Mouse (Mus musculus) embryo, embryonic 9.5 days (tissue): Measurements from ENCODE around the gene Tmem178b.

ENCODE experiments used
- DNase-seq: peaks from one replicate; pipeline ENCODE4 v3.0.0-alpha.2; 2017; ENCODE audit errors: extremely low spot score

Tmem178b gene

DNA sequence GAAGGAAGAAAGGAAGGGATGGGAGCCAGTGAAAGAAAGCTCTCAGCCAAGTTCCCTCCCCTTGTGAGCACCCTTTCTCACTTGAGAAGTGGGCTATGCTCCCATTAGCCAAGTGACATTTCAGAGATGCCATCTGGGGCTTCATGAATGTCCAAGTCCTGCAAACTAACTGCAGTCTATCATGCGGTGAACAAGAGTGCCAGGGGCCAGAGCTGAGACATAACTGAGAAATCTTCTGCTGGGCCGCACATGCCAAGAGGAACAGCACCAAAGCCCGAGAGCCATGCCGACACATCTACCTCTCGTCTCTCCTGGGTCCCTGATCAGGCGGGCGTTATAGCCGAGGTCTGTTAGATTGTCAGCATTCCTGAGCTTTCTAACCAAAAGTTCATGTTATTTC lies 279.2 kb downstream of the Tmem178b start:
- no peak for DNase-seq

DNA sequence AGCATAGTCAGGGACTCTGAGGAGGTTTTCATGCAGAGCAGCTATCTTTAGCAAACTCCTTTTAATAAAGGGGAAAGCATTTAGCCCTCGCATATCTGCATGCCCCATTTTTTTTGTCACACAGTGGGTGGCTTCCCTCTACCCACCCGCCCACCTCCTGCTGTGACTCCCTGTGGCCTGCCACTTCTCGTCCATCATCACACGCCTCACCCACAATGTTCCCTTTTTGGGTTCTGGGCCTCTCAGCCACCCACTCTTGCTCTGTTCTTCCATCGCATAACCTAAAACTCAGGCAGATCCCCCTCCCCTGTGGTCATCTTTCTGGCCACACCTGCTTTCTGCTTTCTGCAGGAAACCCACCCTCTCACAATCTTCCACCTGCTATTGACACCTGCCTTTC lies 288.3 kb downstream of the Tmem178b start:
- no peak for DNase-seq

DNA sequence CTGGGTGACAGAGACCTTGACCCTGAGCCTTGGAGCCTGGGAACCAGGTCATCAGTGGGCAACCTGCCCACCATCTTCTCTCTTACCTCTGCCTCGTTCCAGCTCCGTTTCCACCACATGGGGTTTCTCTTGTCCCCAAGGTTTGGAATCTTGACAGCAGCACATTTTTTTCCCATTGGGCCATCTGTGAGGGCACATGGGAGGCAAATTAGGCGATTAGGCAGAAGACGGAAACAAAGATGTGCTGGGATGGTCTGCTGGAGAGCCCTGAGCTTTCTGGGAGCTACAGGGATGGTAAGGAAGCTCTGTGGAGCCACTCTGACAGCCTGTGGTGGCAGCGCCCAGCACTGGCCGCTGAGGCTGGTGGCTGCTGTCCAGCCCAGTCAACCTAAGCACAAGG lies 300.5 kb downstream of the Tmem178b start:
- no peak for DNase-seq

- no peak for DNase-seq
These were observed 304.8 kb downstream of the Tmem178b start for GRCm38 (mm10) chr6:40177870-40178269.

- DNase-seq = no peak
These were observed 307.5 kb downstream of the Tmem178b start for GRCm38 (mm10) chr6:40180551-40180950.

DNA sequence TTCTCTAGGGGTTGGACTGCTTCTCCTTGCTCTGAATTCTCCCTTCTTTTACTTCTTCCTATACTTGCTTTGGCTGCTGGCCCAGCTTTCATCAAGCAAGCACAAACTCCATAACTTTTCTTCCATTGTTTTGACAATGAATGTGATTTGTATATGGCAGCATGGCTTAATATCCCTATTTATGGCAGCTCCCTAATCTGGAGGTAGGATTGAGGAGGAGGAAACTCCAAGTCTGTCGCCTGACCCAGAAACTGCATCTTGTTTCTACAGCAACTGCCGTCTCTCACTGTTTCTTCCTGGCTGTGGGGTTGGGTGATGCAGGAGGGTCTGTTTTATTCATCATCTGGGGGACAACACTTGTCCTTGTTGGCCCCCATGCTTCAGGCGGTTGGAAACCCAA lies 327.6 kb downstream of the Tmem178b start:
- no peak for DNase-seq

DNA sequence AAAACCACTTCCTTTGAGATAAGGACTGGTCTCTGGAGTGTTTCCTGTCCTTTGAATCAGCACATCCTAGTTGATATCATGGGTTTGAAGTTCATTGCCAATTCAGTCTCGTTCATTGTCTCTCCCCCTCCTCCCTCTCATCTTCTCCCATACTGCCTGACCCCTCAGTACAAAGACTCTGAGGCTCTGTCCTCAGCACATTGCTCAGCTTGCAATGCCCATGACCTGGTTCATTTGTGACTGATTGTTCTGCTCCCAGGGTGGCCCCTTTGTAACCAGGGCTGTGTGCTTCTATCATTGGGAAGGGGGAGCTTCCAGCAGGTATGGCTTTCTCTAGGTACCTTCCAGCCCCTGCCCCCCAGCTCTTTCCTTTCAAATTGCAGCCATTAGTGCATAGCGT lies 329.5 kb downstream of the Tmem178b start:
- DNase-seq = no peak

- DNase-seq = no peak
These were observed 332.3 kb downstream of the Tmem178b start for GRCm38 (mm10) chr6:40205380-40205779.

GRCm38 (mm10) chr6:40208014-40208413 lies 334.9 kb downstream of the Tmem178b start:
- DNase-seq = no peak

GRCm38 (mm10) chr6:40209172-40209571 lies 336.1 kb downstream of the Tmem178b start:
- no peak for DNase-seq

DNA sequence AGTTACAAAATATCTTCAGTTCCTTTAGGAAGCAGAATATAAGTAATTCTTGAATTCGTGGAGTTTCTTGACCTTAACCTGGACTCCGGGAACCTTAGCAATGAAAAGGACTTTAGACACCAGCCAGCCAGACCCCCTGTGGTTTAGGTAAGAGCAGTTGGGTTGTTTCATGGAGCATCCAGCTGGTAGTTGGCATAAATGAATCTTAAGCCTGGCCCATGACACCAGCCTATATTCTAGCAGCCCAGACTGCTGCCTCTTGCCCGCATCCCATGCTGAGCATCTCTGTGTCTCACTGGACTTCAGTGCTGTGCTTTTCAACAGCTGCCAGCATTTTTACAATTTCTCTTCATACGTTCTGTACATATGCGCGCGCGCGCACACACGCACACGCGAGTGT lies 344.1 kb downstream of the Tmem178b start:
- DNase-seq = no peak

DNA sequence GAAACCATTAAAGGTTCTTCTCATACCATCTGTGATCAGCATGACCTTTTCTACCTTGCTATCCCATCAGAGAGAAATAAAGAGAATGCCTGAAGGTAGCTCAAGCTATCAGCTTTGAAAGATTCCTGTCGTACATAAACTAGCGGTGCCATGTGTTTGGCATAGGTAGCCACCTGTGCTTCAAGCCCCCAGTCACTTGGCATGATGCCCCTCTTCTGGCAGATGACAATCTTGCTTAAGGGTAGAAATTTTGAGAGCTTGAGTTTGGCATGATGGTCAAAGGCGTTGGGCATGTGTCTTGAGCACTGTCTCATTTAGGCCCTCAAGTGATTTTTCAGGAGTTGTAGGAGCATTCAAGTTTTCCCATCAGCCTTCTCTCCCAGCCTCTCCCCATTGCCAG lies 344.6 kb downstream of the Tmem178b start:
- no peak for DNase-seq

GRCm38 (mm10) chr6:40220634-40221120 lies 347.6 kb downstream of the Tmem178b start:
- DNase-seq = no peak

DNA sequence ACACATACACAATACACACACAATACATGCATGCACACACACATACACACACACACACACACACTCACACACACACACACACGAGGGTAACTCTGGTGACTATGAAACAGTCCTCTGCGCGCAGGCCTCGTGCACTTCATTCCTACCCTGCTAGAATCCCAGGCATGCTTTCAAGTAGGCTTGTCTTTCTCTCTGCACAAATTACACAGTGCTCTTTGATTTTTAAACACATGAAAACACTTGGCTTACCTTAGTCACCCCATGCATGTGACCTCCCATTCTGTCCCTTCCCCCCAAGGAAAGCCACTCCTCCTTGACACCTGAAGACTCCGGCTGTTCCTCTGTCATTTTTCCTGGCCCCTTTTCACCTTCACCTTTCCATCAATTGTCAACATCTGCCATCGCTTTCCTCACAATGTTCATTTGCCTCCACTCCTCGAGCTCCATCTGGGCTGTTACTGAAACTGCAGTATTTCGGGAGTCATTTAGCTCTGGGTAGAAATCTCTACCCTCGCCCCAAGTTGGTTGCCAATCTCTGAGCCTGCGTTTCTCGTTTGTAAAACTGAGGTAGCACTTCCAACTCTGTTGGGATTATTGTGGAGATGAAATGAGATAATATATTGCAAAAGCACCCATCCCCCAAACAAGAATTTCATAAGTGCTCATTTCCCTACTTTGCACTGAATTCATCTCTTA lies 352.7 kb downstream of the Tmem178b start:
- no peak for DNase-seq

- no peak for DNase-seq
These were observed 355.9 kb downstream of the Tmem178b start for GRCm38 (mm10) chr6:40228981-40229380.

DNA sequence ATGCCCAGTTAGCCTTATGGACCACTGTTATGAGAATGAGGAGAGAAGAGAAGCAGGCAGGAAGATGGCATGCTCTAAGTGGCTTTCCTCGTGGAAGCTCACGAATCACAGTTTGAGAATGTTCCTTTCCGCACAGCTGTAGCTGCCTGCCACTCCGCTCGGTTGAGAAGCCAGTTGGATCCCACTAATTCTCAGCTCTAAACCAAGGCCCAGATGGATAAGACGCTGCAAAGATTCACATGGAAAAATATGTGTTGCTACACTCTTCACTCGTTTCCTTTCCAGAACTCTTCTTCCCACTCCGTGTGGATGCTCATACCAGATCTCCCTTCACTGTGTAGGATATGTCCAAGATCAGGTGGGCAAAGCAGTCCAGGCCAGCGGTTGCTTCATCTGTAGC lies 356.9 kb downstream of the Tmem178b start:
- DNase-seq = no peak

- no peak for DNase-seq
These were observed 361.0 kb downstream of the Tmem178b start for GRCm38 (mm10) chr6:40234066-40234465.

DNA sequence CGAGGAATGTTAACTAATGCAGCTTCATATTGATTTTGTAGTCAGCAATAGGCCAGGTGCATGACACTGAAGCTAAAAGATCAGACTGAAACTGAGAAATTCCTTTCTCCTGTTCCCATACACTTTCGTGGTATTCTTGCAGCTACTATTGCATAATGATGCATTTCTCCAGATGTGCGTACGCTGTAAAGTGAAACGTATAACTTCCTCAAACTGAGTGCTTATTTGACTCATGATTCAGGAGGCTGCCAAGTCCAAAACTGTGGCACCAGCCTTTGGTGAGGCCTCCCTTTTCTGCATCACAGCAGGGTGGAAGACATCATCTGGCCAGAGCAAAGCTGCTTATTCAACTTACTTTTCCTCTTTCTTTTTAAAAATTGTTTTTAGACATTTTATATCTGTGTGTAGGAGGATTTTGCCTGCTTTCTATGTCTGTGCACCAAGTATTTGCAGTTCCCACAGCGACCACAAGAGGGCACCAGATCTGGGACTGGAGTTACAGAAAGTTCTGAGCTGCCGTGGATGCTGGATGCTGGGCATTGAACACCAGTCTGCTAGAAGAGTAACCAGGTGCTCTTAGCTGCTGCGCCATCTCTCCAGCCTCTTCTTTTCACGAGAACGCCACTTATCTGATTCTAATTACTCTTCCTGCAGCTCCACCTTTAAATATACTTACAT lies 362.9 kb downstream of the Tmem178b start:
- DNase-seq = peak; percentile 68

DNA sequence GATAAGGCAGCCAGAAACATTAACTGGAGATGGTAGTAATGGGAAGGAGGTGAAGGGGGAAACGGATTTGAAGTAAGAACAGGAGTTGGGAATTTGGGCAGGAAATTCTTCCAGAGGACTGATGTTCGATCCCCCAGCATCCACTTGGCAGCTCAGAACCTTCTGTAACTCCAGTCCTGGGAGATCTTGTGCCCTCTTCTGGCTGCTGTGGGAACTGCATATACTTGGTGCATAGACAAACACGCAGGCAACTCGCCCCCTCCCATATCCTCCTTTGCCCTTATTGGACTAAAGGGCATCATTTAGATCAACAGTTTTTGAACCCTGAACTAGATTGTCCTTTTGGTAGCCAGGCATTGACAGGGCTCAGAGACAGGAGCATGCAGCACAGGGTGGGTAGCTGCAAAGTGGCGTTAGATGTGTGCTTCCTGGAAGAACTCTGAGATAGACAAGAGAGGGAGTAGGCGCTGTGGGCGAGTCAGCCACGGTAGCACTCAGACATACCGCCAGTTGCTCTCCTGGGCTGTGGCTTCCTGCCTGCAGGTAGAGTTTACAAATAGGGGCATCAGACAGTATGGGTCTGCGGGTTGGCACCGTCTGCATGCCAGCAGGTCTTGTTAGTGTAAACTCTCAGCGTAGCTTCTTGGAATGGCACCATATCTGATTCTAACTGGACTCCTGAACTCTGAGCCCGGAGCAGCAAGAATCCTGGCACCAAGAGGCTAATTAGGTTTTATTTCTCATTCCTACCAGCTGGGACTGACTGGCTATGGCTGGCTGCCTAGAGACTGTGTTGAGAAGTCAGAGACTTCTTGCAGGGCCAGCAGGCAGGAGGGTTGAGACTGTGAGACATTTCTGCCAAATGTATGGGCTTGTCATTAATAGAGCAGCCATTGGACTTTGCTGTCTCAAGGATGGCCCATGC lies 364.0 kb downstream of the Tmem178b start:
- DNase-seq = peak; percentile 58

DNA sequence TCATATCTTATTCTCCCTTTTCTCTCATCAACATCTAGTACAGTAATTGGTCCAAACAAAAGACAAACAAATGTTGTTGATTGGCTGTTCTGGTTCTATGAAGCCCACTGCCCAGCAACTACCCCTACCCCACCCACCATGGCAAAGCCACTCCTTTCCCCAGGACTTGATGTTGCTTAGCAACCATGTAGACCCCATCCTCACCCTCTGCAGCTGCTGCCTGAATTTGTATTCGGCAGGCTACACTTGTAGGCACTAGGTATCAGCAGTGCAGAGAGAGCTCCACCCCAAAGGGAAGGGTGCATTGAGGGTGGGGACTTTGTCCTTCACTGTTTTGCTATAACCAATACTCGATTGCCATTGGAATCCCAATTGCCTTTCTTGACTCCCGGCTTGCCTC lies 365.8 kb downstream of the Tmem178b start:
- DNase-seq = no peak

DNA sequence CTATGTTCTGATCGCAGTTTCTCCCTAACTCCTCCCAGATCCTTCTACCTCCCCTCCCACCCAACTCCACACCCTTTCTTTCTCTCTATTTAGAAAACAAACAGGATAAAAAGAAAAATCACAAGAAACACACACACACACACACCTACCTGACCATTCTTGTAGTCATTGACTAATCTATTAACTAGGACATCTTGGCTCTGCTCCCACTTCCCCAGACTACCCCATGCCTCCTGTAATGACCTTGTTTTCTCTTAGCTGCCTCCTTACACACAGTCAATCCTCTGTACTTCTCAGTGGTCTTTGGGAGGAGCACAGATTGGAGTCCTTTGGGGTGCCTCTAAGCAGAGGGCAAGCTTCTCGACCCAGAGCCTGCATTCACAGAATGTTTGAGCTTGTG lies 367.6 kb downstream of the Tmem178b start:
- no peak for DNase-seq

- no peak for DNase-seq
These were observed 374.4 kb downstream of the Tmem178b start for GRCm38 (mm10) chr6:40247398-40247946.
